Mouse (Mus musculus): Measurements from ENCODE around the gene Gm26620.
A peak's percentile ranks its signal among the peaks of the same experiment; 100 is the strongest.

Gene Gm26620

DNA sequence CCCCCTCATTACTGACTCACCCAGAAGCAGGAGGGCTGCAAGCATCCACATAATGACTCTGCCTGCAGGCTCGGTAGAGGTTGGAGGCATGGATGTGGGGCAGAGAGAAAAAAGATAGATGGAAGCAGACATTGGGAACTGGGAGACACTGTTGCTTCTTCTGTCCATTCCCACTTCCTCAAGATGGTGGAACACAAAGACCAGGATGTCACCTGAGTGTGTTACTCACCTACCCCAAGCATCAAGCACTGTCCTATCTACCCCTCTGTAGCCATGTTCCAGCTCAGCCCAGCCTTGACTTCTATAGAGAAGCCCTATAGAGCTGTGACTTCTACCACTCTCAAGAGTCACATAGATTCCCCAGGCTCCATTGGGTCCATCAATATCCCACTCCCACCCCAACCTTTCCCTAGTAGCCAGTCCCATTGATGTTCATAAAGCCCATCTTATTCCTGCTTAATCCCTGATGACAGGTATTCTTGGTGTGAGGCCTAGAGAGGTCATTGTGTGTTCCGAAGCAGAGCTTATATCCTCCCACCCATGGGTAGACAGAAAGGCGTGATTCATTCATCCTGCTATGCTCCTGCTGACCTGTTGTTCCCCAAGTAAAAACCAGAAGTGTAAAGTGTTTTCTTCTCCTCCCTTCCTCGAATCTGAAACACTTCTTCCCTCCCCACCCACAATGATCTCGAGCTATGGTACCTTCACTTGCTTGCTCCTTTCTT lies 28.2 kb downstream of the Gm26620 start, which contains the start of gene Fcrlb:
TSS of gene Fcrlb (minus strand) at position 51 of the 725 bp plus-strand sequence.
- DNase-seq, result no peak

DNA sequence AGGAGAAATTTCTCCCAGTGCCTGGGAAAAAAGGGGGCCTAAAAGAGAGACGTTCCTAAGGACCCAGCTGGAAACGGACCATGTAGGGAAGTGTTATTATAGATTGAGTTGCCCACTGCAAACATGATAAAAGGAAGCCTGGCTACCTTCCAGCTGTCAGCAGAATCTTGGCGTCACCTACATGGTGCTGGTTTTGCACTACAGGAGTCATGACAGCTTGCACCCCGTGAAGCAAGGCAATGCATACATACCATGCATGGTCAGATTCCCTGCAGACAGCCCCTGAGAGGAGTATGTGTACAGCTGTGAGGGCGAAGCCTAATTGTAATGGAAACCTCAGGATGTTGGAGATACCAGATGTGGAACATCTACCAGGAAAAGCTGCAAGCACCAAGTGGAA lies 30.8 kb downstream of the Gm26620 start:
- DNase-seq, result no peak

DNA sequence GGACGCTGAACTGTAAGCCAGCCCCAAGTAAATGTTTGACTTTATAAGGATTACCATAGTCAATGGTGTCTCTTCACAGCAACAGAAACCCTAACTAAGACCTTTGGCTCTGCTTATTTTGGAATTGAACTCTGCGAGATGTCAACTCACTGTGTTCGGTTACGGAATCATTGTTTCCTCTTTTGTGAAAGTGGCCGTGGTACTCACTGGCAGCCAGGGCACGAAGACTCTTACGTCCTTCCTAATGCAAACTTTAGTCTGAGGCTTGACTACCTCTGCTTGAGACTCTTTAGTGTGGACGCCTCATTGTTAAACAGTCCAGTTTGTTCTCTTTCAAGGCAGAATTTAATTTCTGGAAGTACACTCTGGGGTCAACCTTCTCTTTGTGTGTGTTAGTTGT lies 34.4 kb downstream of the Gm26620 start:
- DNase-seq, result no peak

DNA sequence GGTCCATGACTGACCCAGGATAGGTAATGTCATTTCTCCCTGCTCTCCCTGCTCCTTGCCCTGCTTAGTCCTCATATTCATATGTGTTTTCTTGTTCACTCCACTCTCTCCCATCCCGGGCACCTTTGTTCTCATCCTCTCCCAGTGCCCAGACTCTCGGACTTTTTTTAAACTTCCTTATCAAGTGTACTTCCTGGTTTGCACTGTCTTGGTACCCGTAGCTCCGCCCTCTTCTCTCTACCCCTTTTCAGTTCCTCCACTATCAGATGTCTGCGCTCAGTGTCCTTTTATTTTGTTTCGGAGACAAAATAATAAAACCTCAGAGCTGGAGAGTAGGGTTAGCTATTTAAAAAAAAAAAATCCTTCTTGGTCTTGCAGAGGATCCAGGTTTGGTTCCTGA lies 39.6 kb downstream of the Gm26620 start:
- peak; percentile 59 for DNase-seq

DNA sequence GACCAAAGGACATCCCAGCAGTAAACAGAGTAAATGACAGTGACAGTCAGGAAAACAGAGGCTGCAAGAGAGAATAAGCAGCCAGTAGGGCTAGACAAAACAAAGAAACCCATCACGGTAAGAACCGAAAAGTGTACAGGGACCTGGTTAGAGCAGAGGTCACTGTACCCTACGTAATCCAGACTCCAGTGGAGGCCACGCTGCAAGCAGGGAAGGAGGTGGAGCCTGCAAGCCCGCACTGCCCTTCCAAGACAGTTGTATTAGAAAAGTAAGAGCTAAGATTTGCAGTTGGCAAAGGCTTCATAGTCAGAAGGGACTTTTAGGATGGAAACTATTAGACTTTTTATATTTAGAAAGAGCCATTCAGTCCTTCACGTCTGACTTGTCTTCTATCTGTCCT lies 42.1 kb downstream of the Gm26620 start:
- no peak for DNase-seq

DNA sequence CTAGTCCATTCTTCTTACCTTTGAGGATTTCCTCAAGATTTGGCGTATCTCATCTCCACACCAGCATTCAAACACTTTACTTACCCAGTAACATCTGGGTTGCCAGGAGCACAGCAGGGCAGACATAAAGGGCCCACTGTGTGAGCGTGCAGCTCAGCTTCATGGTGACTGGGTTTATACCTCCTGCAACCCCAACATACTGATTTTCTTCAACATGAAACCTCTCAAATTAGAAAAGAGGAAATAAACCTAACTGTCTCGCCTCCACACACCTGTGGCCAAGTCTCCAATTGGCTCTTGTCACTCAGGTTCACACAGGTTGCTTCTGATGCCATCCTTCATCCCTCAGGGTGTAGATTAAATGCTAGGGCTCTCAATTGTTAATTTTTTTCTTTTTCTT lies 42.5 kb downstream of the Gm26620 start, which contains the start of gene Fcrla:
TSS of gene Fcrla (minus strand) at position 206 of the 400 bp plus-strand sequence.
- DNase-seq, result no peak

DNA sequence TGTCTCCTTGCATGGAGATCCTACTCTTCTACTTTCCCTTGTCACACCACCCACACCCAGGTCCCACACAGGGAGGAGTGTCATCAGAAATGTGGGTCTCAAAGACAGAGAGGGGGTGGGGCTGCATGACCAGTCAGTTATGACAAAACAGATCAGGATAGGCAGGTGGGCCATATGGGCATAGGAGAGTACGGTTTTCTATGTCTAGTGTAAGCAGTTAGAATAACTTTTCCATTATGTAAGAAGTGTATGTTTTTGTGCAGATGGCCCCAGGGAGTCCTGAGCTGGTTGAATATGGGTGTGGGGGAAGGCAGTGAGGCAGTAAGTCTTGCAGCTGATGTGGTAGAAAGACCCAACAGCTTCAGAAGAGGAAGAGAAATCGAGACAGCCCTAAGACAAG lies 43.6 kb downstream of the Gm26620 start:
- peak; percentile 37 for DNase-seq

DNA sequence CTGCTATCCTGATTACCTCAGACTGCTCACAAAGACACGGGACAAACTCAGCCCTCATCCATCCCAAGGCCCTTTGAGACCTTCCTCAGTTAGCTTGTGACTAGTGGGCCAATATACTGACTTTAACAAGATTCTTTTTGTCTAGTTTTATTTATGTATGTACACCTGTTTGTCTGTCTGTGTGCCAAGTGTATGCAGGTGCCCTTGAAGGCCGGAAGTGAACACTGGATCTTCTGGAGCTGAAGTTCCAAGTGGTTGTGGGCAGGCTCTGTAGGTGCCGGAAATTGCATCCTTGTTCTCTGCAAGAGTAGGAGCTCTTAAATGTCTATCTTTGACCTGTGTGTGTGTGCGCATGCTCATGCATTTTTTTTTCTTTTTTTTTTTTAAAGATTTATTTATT lies 44.4 kb downstream of the Gm26620 start:
- no peak for DNase-seq

DNA sequence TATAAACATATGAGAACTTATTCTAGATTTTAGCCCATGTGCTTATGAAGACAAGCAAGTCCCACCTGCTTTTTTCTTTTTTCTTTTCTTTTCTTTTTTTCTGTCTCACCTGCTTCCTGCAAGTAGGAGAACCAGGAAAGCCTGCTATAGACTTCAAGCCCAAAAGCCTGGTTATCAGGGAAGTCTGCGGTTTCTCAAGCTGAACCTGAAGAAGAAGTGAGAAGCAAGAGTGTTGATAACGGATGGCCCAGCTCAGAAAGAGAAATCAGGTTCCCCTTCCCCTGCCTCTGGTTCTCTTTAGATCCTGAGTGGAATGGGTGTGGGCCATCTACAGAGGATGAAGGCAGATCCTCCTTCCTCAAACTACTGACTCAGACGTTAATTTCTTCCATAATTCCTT lies 47.2 kb downstream of the Gm26620 start:
- DNase-seq, result no peak

DNA sequence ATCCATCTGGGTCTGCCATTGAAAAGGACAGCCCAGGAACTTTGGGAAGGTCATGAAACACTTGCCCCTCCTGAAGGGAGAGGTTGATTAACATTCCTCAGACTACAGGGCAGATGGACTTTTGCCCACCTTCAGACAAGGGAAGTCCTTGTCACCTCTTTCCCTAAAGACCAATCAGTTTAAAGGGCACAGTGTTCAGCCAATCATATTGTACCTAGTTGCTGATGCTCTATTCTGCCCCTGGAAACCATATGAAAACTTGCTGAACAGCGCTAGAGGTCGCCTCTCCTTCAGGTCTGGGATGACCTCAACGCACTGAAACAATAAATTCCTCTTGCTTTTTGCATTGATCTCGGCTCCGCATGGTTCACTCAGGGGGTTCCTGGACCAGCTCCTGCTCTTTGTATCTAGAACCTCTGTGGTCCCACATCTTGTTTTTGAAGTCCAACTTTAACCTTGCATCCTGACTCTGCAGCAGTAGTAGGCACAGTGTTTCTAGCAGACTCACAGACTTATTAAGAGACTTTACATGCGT lies 48.6 kb downstream of the Gm26620 start:
- no peak for DNase-seq

DNA sequence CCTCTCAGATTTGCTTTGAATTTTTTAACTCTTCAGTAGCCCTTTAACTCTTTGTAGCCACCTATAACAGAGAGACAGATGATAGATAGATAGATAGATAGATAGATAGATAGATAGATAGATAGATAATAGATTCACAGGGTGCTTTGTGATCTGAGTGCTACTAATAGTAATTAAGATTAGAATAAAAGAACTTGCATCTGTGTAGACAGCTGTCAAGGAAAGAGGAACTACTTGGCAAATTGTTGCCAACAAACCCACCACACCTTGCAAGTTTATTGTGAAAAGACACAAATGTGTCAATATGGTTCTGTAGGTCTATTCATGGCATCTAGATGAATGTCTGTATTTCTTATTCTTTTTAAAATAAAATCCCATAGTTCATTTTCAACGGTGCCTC lies 49.1 kb downstream of the Gm26620 start:
- DNase-seq, result no peak

DNA sequence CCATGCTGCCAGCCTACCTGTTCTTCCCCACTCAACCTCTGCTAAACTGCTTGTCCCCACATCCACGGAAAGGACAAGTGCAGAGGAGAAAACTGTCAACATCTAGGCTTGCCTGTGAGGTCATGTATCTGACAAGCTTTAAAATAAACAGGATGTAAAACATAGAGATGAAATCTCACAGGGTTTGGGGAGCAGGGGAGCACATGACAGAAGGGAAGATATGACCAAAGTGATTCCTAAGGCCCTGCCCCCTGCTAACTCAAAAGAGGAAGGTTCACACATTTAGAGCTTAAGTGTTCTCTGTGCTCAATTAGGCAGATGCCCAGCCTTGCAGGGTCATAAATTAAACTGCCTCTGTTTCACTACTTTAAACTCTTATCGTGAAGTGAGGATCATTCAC lies 49.5 kb downstream of the Gm26620 start:
- DNase-seq, result peak; percentile 27

All from lung, postnatal 36 days (tissue).